Mouse (Mus musculus) stomach, embryonic 16.5 days (tissue): Measurements from ENCODE around the gene Ern1. TPM values are rescaled to one million over a fixed set of nuclear protein-coding genes. Genes with fewer than 3 reads are reported as not detected.

Experiments used
- ATAC-seq: fragments of 200-750 bp; cut with Nextera tagmentation; 2 replicates; pipeline ENCODE4 v1.8.0; 2017; ENCODE audit warnings: moderate number of reproducible peaks, moderate TSS enrichment; ENCODE audit not compliant: insufficient read depth, low FRiP score
- H3K27ac ChIP-seq: fragments of 300-500 bp; sonication (generic); 2 replicates; pipeline ENCODE4 v1.5.1; 2014; ENCODE audit warnings: low read length
- H3K27me3 ChIP-seq: fragments of 300-500 bp; sonication (generic); 2 replicates; pipeline ENCODE4 v1.6.1; 2014; ENCODE audit warnings: low read length, control low read depth, mixed read lengths; ENCODE audit not compliant: control insufficient read depth, insufficient read depth
- H3K36me3 ChIP-seq: fragments of 300-500 bp; sonication (generic); 2 replicates; pipeline ENCODE4 v1.6.1; 2014; ENCODE audit warnings: low read length; ENCODE audit not compliant: control insufficient read depth, insufficient read depth
- H3K4me1 ChIP-seq: fragments of 300-500 bp; sonication (generic); 2 replicates; pipeline ENCODE4 v1.6.1; 2014; ENCODE audit warnings: low read length, control low read depth, mixed read lengths; ENCODE audit not compliant: control insufficient read depth, insufficient read depth
- H3K4me2 ChIP-seq: fragments of 300-500 bp; sonication (generic); 2 replicates; pipeline ENCODE4 v1.6.1; 2014; ENCODE audit warnings: low read depth, low read length, mixed read lengths
- H3K4me3 ChIP-seq: fragments of 300-500 bp; sonication (generic); replicated peaks from 2 replicates; pipeline ENCODE4 v1.5.1; 2014; ENCODE audit warnings: mild to moderate bottlenecking, low read length
- H3K9ac ChIP-seq: fragments of 300-500 bp; sonication (generic); 2 replicates; pipeline ENCODE4 v1.6.1; 2014; ENCODE audit warnings: low read length
- H3K9me3 ChIP-seq: fragments of 300-500 bp; sonication (generic); replicated peaks from 2 replicates; pipeline ENCODE4 v1.6.1; 2016; ENCODE audit warnings: low read length, control low read depth; ENCODE audit not compliant: control insufficient read depth
- WGBS: fragments of 180-500 bp; shearing (Covaris S2); extraction: QIAGEN DNeasy Blood & Tissue Kit; methylation state at CpG from one replicate; pipeline ENCODE4 v1.1.7; 2014; 5-methylcytosine and 5-hydroxymethylcytosine counted together
- polyA plus RNA-seq: library from polyadenylated mRNA; unstranded; fragments of >200 nt; fragmentation: Nextera tagmentation; extraction: Ambion mirVana; gene quantifications from 2 replicates; pipeline ENCODE4 v1.2.1, GENCODE M21; 2015

Gene Ern1
- polyA plus RNA-seq, 1 experiment from 2014 or later: 9.4 TPM

DNA sequence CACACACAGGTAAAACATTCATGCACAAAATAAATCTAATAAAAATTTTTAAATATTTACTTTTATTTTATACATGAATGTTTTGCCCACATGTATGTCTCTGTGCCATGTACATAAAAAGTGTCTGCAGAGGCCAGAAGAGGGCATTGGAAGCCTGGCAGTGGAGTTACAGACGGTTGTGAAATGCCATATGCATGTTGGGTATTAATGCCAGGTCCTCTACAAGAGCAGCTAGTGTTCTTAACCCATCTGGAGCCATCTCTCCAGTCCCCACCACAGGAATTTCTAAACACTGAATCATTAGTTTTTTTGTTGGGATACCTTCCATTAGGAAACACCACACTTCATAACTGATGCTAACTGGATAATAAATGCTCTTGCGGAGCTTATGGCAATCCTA is 50.1 kb downstream of the Ern1 start:
- 88% methylated on average over 2 of the region's 2 CpGs for WGBS
- Histone ChIP-seq H3K4me1 (0 out of 2 replicates have a peak, but pooled peaks cover 3% of the 10 kb centered on the region), H3K4me3 (no peak overlapping the region), H3K9ac (no peak overlapping the region), H3K9me3 (no peaks in the 10 kb centered on the region), H3K36me3 (no peaks in the 10 kb centered on the region), H3K4me2 (no peak overlapping the region), H3K27ac (no peak overlapping the region), H3K27me3 (no peaks in the 10 kb centered on the region)
- no peak for ATAC-seq

DNA sequence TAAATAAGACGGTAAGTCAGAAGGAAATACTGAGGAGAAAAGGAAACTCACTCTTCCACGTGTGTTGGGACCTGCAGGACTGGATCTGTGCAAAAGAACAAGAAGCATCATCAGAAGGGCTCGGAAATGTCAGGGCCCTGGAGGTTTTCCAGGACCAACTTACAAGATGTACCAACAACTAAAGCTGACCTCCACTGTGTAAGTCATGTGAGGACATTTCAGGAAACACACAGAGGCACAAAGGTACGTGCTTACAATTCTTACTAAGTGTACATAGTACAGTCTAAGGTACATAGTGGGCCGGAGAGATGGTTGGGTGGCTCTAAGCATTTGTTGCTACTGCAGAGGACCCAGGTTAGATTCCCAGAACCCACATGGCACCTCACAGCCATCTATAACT is 50.6 kb downstream of the Ern1 start:
- no peak for ATAC-seq
- 76% methylated on average over 5 of the region's 5 CpGs for WGBS

DNA sequence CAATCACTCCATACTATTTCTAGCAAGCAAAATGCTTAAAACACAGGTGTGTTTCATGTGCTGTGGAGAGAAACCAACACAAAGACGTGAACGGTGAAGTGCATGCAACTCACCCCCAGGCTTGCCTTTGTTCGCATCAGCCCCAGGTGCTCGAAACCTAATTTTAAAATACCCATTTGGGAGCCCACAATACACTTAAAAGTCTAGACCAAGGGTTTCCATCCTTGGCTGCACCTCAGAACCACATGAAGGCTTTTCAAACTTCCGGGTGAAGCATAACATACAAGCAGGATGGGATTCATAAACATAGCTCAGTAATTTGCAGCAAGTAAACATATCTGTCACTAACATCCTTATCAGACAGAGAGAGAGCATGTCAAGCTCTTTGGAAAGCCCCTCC is 57.3 kb downstream of the Ern1 start:
- no peak for ATAC-seq
- Histone ChIP-seq H3K4me1 (no peaks in the 10 kb centered on the region), H3K4me3 (no peak overlapping the region), H3K4me2 (no peak overlapping the region), H3K27ac (no peak overlapping the region), H3K27me3 (no peaks in the 10 kb centered on the region), H3K9ac (no peak overlapping the region), H3K36me3 (no peaks in the 10 kb centered on the region; the same call in 1 of the 2 replicates), H3K9me3 (no peaks in the 10 kb centered on the region)
- 84% methylated on average over 5 of the region's 5 CpGs for WGBS

More for the DNA sequence above, 50.6 kb downstream of the Ern1 start:
- no peak overlapping the region for H3K4me2 ChIP-seq
- no peaks in the 10 kb centered on the region for H3K36me3 ChIP-seq
- H3K4me1 ChIP-seq: 0 out of 2 replicates have a peak, but pooled peaks cover 3% of the 10 kb centered on the region
- no peaks in the 10 kb centered on the region for H3K9me3 ChIP-seq
- H3K9ac ChIP-seq: no peak overlapping the region
- H3K27ac ChIP-seq: no peak overlapping the region
- H3K4me3 ChIP-seq: no peak overlapping the region
- H3K27me3 ChIP-seq: no peaks in the 10 kb centered on the region

DNA sequence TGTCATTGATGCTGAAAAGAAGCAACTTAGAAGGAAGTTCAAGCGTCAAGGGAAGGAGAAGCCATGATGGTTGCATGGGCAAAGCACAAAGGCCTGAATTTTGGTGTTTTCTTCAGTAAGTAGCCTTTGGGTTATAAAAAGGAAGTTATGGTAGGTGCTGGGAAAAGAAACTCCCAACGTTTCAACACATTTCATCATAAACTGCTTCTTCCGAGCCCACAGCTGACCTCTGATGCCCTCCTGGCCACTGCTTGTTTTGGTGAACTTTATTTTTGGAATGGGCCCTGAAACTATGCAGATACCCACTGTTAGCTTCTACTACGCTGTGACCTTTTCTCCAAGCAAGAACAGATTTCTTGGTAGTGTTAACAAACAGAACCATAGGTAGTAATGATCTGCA is 58.0 kb downstream of the Ern1 start:
- Histone ChIP-seq H3K27me3 (no peaks in the 10 kb centered on the region), H3K9me3 (no peaks in the 10 kb centered on the region), H3K4me1 (no peaks in the 10 kb centered on the region), H3K36me3 (no peaks in the 10 kb centered on the region; the same call in 1 of the 2 replicates), H3K4me3 (no peak overlapping the region), H3K9ac (no peak overlapping the region), H3K4me2 (no peak overlapping the region), H3K27ac (no peak overlapping the region)
- no peak for ATAC-seq
- 80% methylated on average over 4 of the region's 4 CpGs for WGBS

DNA sequence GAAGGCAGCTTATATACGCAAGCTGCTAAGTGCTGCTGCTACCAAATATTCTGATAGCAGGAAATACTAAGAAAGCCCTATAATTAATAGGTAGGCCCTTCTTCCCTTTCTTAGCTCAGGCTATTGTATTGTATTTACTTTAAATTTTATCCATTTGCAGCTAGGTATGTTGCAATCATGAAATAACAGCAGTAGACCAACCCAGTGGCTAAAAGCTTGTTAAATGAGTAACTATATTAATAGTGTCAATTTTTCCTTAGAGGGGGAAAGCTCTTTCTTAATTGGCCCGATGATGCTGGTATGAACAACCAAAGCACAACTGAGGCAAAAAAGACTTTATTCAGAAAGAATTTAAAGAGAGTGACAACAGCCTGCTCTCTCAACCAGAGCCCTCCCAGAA is 59.1 kb downstream of the Ern1 start:
- H3K27ac ChIP-seq: no peak overlapping the region

DNA sequence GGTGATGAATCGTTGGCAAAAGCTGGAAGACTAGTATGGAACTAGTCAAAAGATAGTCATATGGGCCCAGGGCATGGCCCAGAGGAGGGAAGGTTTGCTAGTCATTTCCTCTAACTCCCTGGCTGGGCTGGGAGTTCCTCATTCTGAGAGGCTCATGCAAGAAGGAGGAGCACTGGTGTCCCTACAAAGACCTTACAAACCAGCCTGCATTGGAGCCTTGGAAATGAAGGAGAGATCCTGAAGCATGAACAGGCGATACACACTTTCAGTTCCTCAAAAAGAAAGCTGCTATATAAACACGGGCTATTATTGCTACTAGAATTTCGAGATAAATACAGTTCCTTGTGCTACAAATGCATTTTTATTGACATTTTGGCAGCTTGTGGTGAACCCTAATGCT is 59.5 kb downstream of the Ern1 start:
- Histone ChIP-seq H3K4me2 (no peak overlapping the region), H3K9me3 (no peaks in the 10 kb centered on the region), H3K27ac (no peak overlapping the region), H3K27me3 (no peaks in the 10 kb centered on the region), H3K4me1 (no peaks in the 10 kb centered on the region), H3K9ac (no peak overlapping the region), H3K36me3 (no peaks in the 10 kb centered on the region; the same call in 1 of the 2 replicates), H3K4me3 (no peak overlapping the region)
- ATAC-seq: no peak
- WGBS: 56% methylated on average over 4 of the region's 4 CpGs

More for the DNA sequence above, 59.1 kb downstream of the Ern1 start:
- Histone ChIP-seq H3K9ac (no peak overlapping the region), H3K4me1 (no peaks in the 10 kb centered on the region), H3K4me2 (no peak overlapping the region), H3K4me3 (no peak overlapping the region), H3K36me3 (no peaks in the 10 kb centered on the region; the same call in 1 of the 2 replicates), H3K27me3 (no peaks in the 10 kb centered on the region), H3K9me3 (no peaks in the 10 kb centered on the region)
- ATAC-seq: no peak
- 77% methylated on average over 2 of the region's 2 CpGs for WGBS

DNA sequence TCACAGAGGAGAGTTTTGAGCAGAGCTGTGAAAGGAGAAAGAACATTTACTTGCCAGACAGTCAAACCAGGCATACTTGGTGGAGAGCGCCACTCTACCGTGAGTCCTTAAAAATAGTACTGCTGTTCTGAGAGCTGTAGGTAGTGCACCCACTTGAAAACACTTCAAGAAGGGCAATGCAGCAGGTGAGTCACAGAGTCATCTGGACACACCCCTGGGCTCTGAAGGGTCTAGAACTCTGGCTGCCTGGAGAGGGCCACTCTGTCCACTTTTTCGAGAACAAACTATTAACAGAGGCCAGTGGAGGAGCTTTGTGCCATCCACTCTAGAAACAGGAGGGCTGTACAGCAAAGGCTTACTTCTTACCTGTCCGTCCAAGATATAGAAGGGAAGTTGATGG is 61.2 kb downstream of the Ern1 start:
- Histone ChIP-seq H3K27ac (no peak overlapping the region), H3K9ac (no peak overlapping the region), H3K27me3 (no peaks in the 10 kb centered on the region), H3K4me3 (no peak overlapping the region), H3K36me3 (no peaks in the 10 kb centered on the region; the same call in 1 of the 2 replicates), H3K9me3 (no peaks in the 10 kb centered on the region), H3K4me2 (no peak overlapping the region), H3K4me1 (no peaks in the 10 kb centered on the region)
- no peak for ATAC-seq
- 94% methylated on average over 4 of the region's 4 CpGs for WGBS

DNA sequence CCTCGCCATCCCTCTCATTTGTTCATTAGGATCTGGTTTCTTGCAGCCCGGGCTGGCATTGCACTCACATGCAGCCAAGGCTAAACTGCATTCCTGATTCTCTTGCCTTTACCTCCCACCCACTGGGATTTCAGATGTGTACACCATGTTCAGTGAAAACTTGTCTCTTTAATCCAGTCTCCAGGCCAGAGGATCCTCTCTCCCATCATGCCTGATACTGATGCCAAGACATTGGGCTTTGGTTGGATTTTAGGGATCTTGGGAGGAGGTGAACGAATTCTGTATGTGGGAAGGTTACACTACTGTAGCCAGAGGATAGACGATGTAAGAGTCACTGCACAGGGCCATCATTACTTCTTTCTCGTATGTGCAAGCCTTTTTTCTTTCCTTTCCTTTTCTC is 62.5 kb downstream of the Ern1 start:
- Histone ChIP-seq H3K36me3 (no peaks in the 10 kb centered on the region; the same call in 1 of the 2 replicates), H3K9ac (no peak overlapping the region), H3K27ac (no peak overlapping the region), H3K4me3 (no peak overlapping the region), H3K27me3 (no peaks in the 10 kb centered on the region), H3K9me3 (no peaks in the 10 kb centered on the region), H3K4me2 (no peak overlapping the region), H3K4me1 (no peaks in the 10 kb centered on the region)
- ATAC-seq: no peak
- 87% methylated on average over 5 of the region's 5 CpGs for WGBS

DNA sequence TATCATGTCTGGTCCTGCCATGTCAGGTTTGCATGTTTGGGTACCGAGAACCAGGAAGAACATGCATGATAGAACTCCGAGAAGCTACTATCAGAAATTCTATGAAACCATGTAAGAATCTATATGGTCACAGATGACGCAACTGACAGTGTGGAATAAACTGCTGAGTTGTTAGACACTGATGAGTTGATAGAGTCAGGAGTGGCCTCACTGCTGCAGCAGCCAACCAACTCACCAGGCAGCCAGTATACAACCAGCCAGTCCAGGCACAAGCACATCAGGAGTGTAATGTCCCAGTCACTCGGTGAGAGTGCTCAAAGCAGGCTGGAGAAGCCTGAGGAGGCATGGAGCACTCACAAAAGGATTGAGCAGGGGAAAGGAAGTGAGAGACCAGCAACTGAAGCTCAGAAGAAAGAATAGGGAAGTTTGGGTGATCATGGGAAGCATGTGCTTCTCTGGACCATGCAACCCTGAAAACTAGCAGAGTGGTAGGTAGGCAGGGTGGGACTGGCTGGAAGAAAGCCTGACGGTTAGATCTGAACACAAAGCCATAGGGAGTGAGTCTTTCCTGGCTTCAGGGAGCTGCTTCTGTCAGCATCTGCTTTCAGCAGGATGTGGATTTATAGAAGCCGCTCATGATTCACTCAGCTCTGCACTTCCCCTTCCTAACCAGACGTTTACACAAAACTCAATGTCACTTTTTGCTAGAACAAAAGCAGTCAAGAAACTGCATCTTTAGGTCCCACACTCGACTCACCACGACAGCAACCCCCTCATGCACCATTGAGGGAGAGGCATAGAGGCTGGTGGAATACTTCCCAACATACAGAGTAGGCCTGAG is 68.2 kb downstream of the Ern1 start:
- no peak overlapping the region for H3K4me2 ChIP-seq
- no peaks in the 10 kb centered on the region for H3K27me3 ChIP-seq
- ATAC-seq: no peak
- 0 out of 2 replicates have a peak overlapping the region, but pooled peaks have one; percentile 39 for H3K27ac ChIP-seq
- 66% methylated on average over 9 of the region's 9 CpGs for WGBS
- H3K4me1 ChIP-seq: no peaks in the 10 kb centered on the region
- no peak overlapping the region for H3K9ac ChIP-seq
- no peaks in the 10 kb centered on the region for H3K9me3 ChIP-seq
- H3K4me3 ChIP-seq: no peak overlapping the region
- H3K36me3 ChIP-seq: no peaks in the 10 kb centered on the region
